8 mouse cellular contexts compared by ENCODE assay signal in genomic region chr2:27593338-27593737, GRCm38 (mm10).
DNase-seq lines count a peak whose midpoint lies in the region; ATAC-seq and TF ChIP-seq lines count a peak whose summit lies in the region.

No protein-coding gene starts in this region.

- TF ChIP-seq CTCF in hindbrain, postnatal 0 days (IDR thresholded peaks at IDR 0.05; ENCODE audit: low read depth) = no peak

- no peak overlapping the region for H3K27ac ChIP-seq in hindbrain, postnatal 0 days
- no peak overlapping the region for H3K27ac ChIP-seq in hindbrain, embryonic 16.5 days (ENCODE audit: low read depth, low read length)
- peak overlapping the region; percentile 29; the same call in 1 of the 2 replicates for H3K27ac ChIP-seq in kidney, embryonic 16.5 days (ENCODE audit: low read length)

- H3K27me3 ChIP-seq in hindbrain, postnatal 0 days (ENCODE audit: insufficient read depth, low read length) = no peaks in the 10 kb centered on the region
- no peaks in the 10 kb centered on the region for H3K27me3 ChIP-seq in hindbrain, embryonic 16.5 days (replicated peaks; ENCODE audit: control insufficient read depth, insufficient read depth, low read length)
- no peaks in the 10 kb centered on the region for H3K27me3 ChIP-seq in kidney, embryonic 16.5 days (ENCODE audit: insufficient read depth, low read length)

- no peak for ATAC-seq in hindbrain, postnatal 0 days
- ATAC-seq in hindbrain, embryonic 16.5 days = no peak
- ATAC-seq in kidney, embryonic 16.5 days (ENCODE audit: low FRiP score, low TSS enrichment) = peak; percentile 52

- H3K9ac ChIP-seq in hindbrain, postnatal 0 days (replicated peaks; ENCODE audit: low read length) = no peak overlapping the region
- no peak overlapping the region for H3K9ac ChIP-seq in hindbrain, embryonic 16.5 days (ENCODE audit: low read depth, low read length)
- H3K9ac ChIP-seq in kidney, embryonic 16.5 days (replicated peaks; ENCODE audit: low read length) = 0 out of 2 replicates have a peak overlapping the region, but pooled peaks have one; percentile 10

- 0 out of 2 replicates have a peak, but pooled peaks cover 5% of the 10 kb centered on the region for H3K4me1 ChIP-seq in hindbrain, postnatal 0 days (ENCODE audit: insufficient read depth, low read length)
- no peaks in the 10 kb centered on the region; the same call in 1 of the 2 replicates for H3K4me1 ChIP-seq in hindbrain, embryonic 16.5 days (ENCODE audit: control insufficient read depth, insufficient read depth, low read depth, low read length)
- peaks cover 13% of the 10 kb centered on the region for H3K4me1 ChIP-seq in kidney, embryonic 16.5 days (ENCODE audit: insufficient read depth, low read length)

- H3K9me3 ChIP-seq in hindbrain, postnatal 0 days (ENCODE audit: low read length) = no peaks in the 10 kb centered on the region
- no peaks in the 10 kb centered on the region; the same call in 1 of the 2 replicates for H3K9me3 ChIP-seq in hindbrain, embryonic 16.5 days (ENCODE audit: control insufficient read depth, low read length)
- no peaks in the 10 kb centered on the region for H3K9me3 ChIP-seq in kidney, embryonic 16.5 days (ENCODE audit: low read length)

- H3K4me2 ChIP-seq in hindbrain, postnatal 0 days (ENCODE audit: low read depth, low read length) = no peak overlapping the region
- no peak overlapping the region for H3K4me2 ChIP-seq in hindbrain, embryonic 16.5 days (ENCODE audit: low read length)
- H3K4me2 ChIP-seq in kidney, embryonic 16.5 days (replicated peaks; ENCODE audit: low read depth, low read length) = no peak overlapping the region

- peak; percentile 37 for DNase-seq in hindbrain, postnatal 0 days (ENCODE audit: low spot score)
- peak; percentile 78 to 88 for DNase-seq in heart, adult 18-20 months
- DNase-seq in lung, postnatal 4 days = peak; percentile 81 to 90
- no peak for DNase-seq in right cerebral cortex, postnatal 36 days (ENCODE audit: low spot score in 2 of 2)
- no peak for DNase-seq in spleen, adult 18-20 months
- no peak for DNase-seq in B cell, adult 2 months

- no peak overlapping the region for H3K4me3 ChIP-seq in hindbrain, postnatal 0 days (ENCODE audit: low read length)
- H3K4me3 ChIP-seq in hindbrain, embryonic 16.5 days (ENCODE audit: low read length) = no peak overlapping the region
- no peak overlapping the region for H3K4me3 ChIP-seq in kidney, embryonic 16.5 days (ENCODE audit: low read length)

- no peaks in the 10 kb centered on the region for H3K36me3 ChIP-seq in hindbrain, postnatal 0 days (ENCODE audit: insufficient read depth, low read length)
- no peaks in the 10 kb centered on the region for H3K36me3 ChIP-seq in hindbrain, embryonic 16.5 days (ENCODE audit: control insufficient read depth, insufficient read depth, low read length)
- no peaks in the 10 kb centered on the region for H3K36me3 ChIP-seq in kidney, embryonic 16.5 days (ENCODE audit: insufficient read depth, low read length)

- WGBS in hindbrain, postnatal 0 days = 40% methylated on average over 10 of the region's 10 CpGs
- 37% methylated on average over 10 of the region's 10 CpGs for WGBS in hindbrain, embryonic 16.5 days
- WGBS in kidney, embryonic 16.5 days = 23% methylated on average over 10 of the region's 10 CpGs

Comparison
In these comparisons a context has a peak if more than half of its experiments do, and no peak if none do; other contexts are left out.
1. DNase-seq: peak in hindbrain, postnatal 0 days (single experiment), heart, adult 18-20 months (2 of 2) and lung, postnatal 4 days (2 of 2); none in right cerebral cortex, postnatal 36 days (0 of 2), spleen, adult 18-20 months (0 of 2) and B cell, adult 2 months (0 of 2).